Mouse (Mus musculus): ENCODE measurements around the gene Ankrd26.

Ankrd26 gene

GRCm38 (mm10) chr6:118477875-118478785 lies 83.9 kb downstream of the Ankrd26 start:
- no peak for DNase-seq

DNA sequence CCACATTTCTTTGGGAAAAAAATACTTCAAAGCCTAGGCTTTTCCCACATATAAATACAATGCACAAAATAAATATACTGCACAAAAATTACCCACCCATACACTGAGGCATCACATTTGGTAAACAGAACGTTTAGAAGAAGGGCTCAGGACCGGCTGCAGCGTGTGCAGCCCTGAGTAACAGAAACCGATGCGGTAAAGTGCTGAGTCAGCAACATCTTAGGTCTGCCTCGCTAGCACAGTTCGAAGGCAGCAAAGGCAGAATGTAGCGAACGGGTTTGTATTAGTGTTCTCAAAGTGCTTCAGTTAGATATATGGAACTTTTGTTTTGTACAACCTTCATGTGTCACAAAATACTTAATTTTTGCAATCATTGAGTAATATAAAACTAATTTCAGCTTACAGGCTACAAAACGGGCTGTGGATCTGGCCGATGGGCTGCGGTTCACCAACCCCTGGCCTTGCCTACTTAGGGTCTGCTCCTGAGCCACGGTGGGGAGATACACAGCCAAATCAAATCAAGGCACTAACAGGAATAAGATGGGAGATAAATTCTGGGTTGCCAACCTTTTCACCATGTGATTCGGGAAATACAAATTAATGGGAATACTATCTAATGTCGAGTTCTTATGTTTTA lies 99.8 kb downstream of the Ankrd26 start:
- DNase-seq: no peak

GRCm38 (mm10) chr6:118457726-118458125 lies 104.3 kb downstream of the Ankrd26 start:
- DNase-seq: no peak

- peak; percentile 83 for DNase-seq
These were observed 106.9 kb downstream of the Ankrd26 start, which contains the start of gene Zfp248 for GRCm38 (mm10) chr6:118455042-118455631. Gene Zfp248 (minus strand): TSS chr6:118455528.

DNA sequence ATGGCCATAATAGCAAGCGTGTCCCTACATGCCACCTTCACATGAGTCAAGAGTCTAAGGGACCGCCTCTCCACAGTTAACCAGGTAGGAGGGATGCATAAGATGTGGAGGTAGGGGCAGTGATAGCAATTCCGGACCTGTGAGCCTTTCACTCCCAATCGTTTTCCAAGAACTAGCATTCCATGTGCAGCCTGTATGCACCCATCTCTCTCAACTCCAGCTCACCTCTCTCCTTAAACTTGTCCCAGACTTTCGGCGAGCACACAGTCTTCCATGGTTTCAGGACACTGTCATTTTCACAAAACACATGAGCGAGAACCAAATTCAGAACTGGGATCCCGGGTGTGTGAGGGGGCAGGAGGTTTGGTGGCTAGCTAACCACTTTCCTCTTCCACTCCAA lies 107.6 kb downstream of the Ankrd26 start:
- no peak for DNase-seq

Data from thymus, postnatal 14 days (tissue).